Mouse (Mus musculus) urinary bladder, adult 2 months (tissue): ENCODE data around the gene Dnajc28. TPM values are rescaled to one million over a fixed set of nuclear protein-coding genes. Genes with fewer than 3 reads are reported as not detected.

Experiments
- DNase-seq: peaks from one replicate; pipeline ENCODE4 v3.0.0; 2022; ENCODE audit warnings: low spot score
- polyA plus RNA-seq: library from polyadenylated mRNA; depleted of rRNA; stranded (reverse); fragments of >200 nt; gene quantifications from 2 replicates; pipeline ENCODE4 v1.2.3, GENCODE M21; 2012; rRNA removed

Gene Dnajc28
- polyA plus RNA-seq, 1 experiment: 3.3 TPM

GRCm38 (mm10) chr16:91588703-91589102 lies 30.1 kb downstream of the Dnajc28 start:
- DNase-seq: no peak

DNA sequence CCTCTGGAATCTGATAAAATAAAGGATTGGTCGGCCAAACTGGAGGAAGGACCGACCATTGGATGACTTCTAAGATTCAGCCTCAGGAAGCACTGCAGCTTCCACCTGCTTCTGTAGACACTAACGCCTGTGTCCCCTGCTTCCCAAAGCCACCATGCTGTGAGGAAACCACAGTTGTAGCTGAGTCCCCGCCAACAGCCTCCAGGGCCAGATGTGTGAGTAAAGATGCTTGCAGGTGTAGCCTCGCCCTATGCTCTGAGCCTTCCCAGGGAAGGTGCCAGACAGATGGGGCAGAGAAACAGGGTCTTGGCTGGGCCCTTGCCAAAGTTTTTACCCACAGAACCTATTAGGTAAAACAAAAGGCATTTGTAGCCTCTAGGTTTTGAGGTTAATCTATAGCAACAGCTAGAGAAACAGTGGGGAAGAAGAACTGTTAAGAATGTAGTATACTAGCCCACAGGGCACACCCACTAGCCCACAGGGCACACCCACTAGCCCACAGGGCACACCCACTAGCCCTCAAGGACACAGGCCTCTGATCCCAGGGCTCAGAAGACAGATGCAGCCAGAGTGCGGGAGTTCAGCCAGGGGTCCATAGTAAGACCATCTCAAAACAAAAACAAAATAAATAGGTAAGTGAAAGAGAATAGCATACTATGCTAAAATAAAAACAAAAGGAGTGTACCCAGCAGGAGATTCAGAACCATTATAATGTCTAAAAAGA lies 30.9 kb downstream of the Dnajc28 start:
- no peak for DNase-seq

GRCm38 (mm10) chr16:91586244-91586643 lies 32.6 kb downstream of the Dnajc28 start:
- DNase-seq: no peak

GRCm38 (mm10) chr16:91585617-91586016 lies 33.2 kb downstream of the Dnajc28 start:
- no peak for DNase-seq

DNA sequence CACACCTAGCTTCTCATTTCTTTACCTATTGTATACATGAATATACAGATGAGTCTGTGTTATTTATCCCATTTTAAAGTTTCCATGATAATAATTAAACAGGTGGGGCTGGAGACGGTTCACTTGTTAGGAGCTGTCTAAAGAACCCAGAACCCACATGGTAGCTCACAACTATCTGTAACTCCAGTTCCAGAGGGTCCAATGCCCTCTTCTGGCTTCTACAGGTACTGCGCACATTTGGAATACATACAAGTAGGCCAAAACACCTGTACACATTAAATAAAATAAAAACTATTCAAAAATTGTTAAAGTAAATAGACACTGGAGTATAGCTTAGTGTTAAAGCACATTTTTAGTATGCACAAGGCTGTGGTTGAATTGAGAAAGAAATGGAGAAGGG lies 36.5 kb downstream of the Dnajc28 start:
- no peak for DNase-seq

DNA sequence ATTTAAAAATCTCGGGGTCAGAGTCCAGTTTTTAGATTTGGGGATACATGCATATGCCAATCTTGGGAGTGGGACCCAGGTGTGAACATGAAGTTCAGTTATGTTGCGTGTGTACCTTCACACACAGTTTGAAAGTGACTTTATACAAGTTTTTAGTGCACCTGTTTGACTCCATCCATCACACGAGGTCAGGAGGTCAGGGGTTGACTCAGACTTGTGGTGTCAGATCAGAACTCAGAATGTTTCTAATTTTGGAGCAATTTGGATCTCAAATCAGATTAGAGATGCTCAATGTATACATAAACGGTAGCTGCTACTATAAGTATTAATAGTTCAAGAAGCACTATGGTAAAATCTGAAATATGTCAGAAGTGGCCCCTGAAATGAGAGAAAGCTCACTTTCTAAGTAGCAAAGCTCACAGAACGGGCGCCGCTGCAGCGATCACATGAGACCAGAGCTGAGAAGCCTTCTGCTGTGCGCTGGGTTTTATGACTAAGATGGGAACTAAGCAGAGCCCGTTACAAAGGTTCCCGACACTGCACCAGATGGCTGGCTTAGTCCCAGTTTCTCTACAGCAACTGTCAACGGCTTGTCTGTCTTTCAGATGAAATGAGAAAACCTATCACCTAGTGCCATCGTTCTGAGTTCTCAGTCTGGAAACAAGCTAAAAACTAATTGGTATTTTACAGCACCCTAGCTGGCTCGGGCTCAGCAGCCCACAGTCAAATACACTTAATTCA lies 39.7 kb downstream of the Dnajc28 start:
- DNase-seq: no peak

GRCm38 (mm10) chr16:91575151-91575550 lies 43.7 kb downstream of the Dnajc28 start:
- DNase-seq: no peak

DNA sequence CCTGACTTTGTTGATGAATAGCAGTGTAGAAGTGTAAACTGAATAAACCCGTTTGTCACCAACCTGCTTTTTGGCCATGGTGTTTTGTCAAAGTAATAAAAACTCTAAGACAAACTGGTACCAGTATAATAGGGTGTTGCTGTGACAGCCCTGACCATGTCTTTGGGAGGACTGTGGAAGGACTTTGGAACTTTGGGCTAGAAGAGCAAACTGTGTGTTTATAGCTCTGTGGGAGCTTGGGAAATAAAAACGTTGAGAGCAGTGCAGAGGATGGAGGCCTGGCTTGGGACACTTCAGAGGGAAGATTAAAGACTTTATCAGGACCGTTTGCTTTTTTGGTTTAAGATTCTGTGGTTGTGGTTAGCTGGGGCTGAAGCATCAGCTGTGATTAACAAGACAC lies 47.7 kb downstream of the Dnajc28 start:
- no peak for DNase-seq

DNA sequence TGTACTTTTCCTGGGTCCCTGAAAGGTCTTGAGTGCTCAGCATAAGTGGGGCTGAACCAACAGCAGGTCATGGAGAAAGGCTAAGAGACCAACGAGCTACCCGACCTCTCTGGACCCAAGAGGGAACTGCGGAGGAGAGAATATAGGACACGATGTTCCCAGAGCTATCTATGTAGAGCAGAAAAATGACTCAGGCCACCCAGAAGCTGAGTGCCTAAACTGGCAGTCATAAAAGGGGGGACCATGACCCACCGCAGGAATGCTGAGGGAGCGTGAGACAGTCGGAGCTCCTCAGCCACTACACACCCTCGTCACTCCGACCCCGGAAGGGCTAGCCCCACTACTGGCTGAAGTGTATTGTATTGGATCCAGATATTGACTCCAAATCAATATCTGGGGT lies 49.9 kb downstream of the Dnajc28 start:
- no peak for DNase-seq

DNA sequence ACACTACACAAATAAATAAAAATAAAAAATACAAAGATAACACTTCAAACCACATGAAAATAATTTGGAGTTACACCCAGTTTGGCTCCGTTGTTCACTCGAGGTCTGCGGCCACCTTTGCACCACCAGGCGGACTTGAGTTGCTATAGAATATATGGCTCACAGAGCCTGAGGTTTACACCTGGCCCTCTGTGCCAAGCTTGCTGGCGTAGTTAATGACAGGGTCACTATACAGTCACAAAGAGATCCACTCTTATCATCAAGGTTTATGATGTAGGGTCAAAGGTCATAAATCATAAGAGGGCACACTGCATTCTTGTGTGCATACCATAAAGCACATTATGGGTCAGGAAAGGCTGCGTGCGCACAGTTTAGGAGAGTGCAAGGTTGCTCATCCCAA lies 52.8 kb downstream of the Dnajc28 start:
- no peak for DNase-seq

GRCm38 (mm10) chr16:91565292-91565951 lies 53.4 kb downstream of the Dnajc28 start:
- no peak for DNase-seq

DNA sequence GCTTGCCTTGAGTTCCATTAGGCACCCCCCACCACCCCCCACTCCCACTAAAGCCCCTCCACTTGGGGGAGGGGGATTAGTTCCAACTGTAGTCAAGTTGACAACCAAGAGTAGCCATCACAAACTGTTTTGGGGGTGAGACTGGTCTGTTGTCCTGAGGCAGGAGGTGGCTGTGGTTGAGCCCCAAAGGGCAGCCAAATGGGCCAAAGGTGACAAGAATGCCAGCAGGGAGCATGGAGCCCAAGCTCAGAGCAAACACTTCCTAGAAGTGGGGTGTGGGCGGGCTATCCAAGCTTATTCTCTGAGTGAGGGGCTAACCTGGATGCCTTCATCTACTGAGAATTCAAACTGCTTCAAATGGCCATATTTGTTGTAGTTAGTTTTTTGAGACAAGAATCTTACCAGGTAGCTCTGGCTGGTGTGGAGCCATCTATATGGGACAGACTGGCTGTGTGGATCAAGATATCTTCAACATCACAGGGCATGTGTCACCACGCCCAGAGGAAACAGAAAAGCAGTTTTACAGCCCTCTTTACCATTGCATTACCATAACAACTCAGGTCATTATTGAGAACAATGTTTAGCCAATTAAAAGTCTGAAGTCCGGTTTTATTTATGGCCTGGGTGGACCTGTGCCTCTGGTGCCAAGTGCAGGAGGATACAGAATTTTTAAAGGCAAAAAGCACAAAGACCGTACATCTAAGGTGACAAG lies 54.1 kb downstream of the Dnajc28 start:
- DNase-seq: no peak

Other genes starting within 250 kb of the Dnajc28 start
- gene Ifnar2, start 246.2 kb downstream of the Dnajc28 start, polyA plus RNA-seq: 57.9 and 68.6 TPM in 2 replicates
- 0.26 TPM in 1 of 2 replicates, not detected in the other for gene Gm21970, start 227.3 kb downstream of the Dnajc28 start, polyA plus RNA-seq
- gene Il10rb, start 212.9 kb downstream of the Dnajc28 start, polyA plus RNA-seq: 52.4 and 54.7 TPM in 2 replicates
- 30.8 and 33.2 TPM in 2 replicates for gene Ifnar1, start 133.8 kb downstream of the Dnajc28 start, polyA plus RNA-seq
- gene Ifngr2, start 72.0 kb downstream of the Dnajc28 start, polyA plus RNA-seq: 32.1 and 34.3 TPM in 2 replicates
- 78.0 and 80.8 TPM in 2 replicates for gene Tmem50b, start 21.2 kb downstream of the Dnajc28 start, polyA plus RNA-seq
- 35.4 and 40.2 TPM in 2 replicates for gene Gart, start 27.9 kb upstream of the Dnajc28 start, polyA plus RNA-seq
- 302 and 367 TPM in 2 replicates for gene Son, start 28.5 kb upstream of the Dnajc28 start, polyA plus RNA-seq
- gene Donson, start 69.7 kb upstream of the Dnajc28 start, polyA plus RNA-seq: 7.6 and 13.6 TPM in 2 replicates
- gene Cryzl1, start 109.9 kb upstream of the Dnajc28 start, polyA plus RNA-seq: 53.7 and 66.1 TPM in 2 replicates
- 26.0 and 35.3 TPM in 2 replicates for gene Itsn1, start 110.3 kb upstream of the Dnajc28 start, polyA plus RNA-seq